Mouse (Mus musculus): ENCODE data around the gene Acin1. TPM values are rescaled to one million over a fixed set of nuclear protein-coding genes. Genes with fewer than 3 reads are reported as not detected.

Gene Acin1
- polyA plus RNA-seq, 1 experiment from 2014 or later = 160 TPM

GRCm38 (mm10) chr14:54664477-54665222, 22.1 kb downstream of the Acin1 start:
- Histone ChIP-seq H3K27ac (ENCODE audit: low read depth, low read length) (no peak overlapping the region), H3K4me1 (replicated peaks; ENCODE audit: control insufficient read depth, insufficient read depth, low read length) (no peaks in the 10 kb centered on the region), H3K36me3 (ENCODE audit: control insufficient read depth, insufficient read depth, low read length) (peaks cover 28% of the 10 kb centered on the region), H3K9me3 (ENCODE audit: control insufficient read depth, low read length) (no peaks in the 10 kb centered on the region), H3K4me2 (ENCODE audit: low read depth, low read length, severe bottlenecking) (no peak overlapping the region), H3K4me3 (ENCODE audit: low read depth, low read length) (no peak overlapping the region), H3K27me3 (ENCODE audit: control insufficient read depth, insufficient read depth, low read length) (no peaks in the 10 kb centered on the region), H3K9ac (ENCODE audit: low read length) (no peak overlapping the region)
- 91% methylated on average over 10 of the region's 10 CpGs for WGBS
- ATAC-seq (replicated peaks; ENCODE audit: low FRiP score) (no peak), DNase-seq (ENCODE audit: low spot score) (no peak)

- Histone ChIP-seq H3K9ac (ENCODE audit: low read length) (no peak overlapping the region), H3K4me3 (ENCODE audit: low read depth, low read length) (no peak overlapping the region), H3K4me2 (ENCODE audit: low read depth, low read length, severe bottlenecking) (no peak overlapping the region), H3K27ac (ENCODE audit: low read depth, low read length) (no peak overlapping the region), H3K36me3 (ENCODE audit: control insufficient read depth, insufficient read depth, low read length) (peaks cover 32% of the 10 kb centered on the region), H3K27me3 (ENCODE audit: control insufficient read depth, insufficient read depth, low read length) (no peaks in the 10 kb centered on the region), H3K9me3 (ENCODE audit: control insufficient read depth, low read length) (no peaks in the 10 kb centered on the region), H3K4me1 (replicated peaks; ENCODE audit: control insufficient read depth, insufficient read depth, low read length) (no peaks in the 10 kb centered on the region)
- no peak for DNase-seq (ENCODE audit: low spot score)
- no peak for ATAC-seq (replicated peaks; ENCODE audit: low FRiP score)
- WGBS = 88% methylated on average over 2 of the region's 2 CpGs
Measured at GRCm38 (mm10) chr14:54660009-54660408, 26.7 kb downstream of the Acin1 start.

- peak; percentile 93 for DNase-seq (ENCODE audit: low spot score)
- peak overlapping the region; percentile 65 for H3K4me2 ChIP-seq (ENCODE audit: low read depth, low read length, severe bottlenecking)
- H3K4me3 ChIP-seq (ENCODE audit: low read depth, low read length) = peak overlapping the region; percentile 75
- under 1% methylated on average over 12 of the region's 12 CpGs for WGBS
- peaks cover 12% of the 10 kb centered on the region for H3K4me1 ChIP-seq (replicated peaks; ENCODE audit: control insufficient read depth, insufficient read depth, low read length)
- H3K9ac ChIP-seq (ENCODE audit: low read length) = peak overlapping the region; percentile 90
- H3K27me3 ChIP-seq (ENCODE audit: control insufficient read depth, insufficient read depth, low read length) = no peaks in the 10 kb centered on the region
- peaks cover 19% of the 10 kb centered on the region for H3K36me3 ChIP-seq (ENCODE audit: control insufficient read depth, insufficient read depth, low read length)
- H3K9me3 ChIP-seq (ENCODE audit: control insufficient read depth, low read length) = no peaks in the 10 kb centered on the region
- ATAC-seq (replicated peaks; ENCODE audit: low FRiP score) = peak; percentile 90
- peak overlapping the region; percentile 81 for H3K27ac ChIP-seq (ENCODE audit: low read depth, low read length)
Measured at GRCm38 (mm10) chr14:54653496-54653895, 33.2 kb downstream of the Acin1 start.

GRCm38 (mm10) chr14:54652787-54653186, 33.9 kb downstream of the Acin1 start:
- Histone ChIP-seq H3K27me3 (ENCODE audit: control insufficient read depth, insufficient read depth, low read length) (no peaks in the 10 kb centered on the region), H3K4me3 (ENCODE audit: low read depth, low read length) (peak overlapping the region; percentile 75), H3K4me2 (ENCODE audit: low read depth, low read length, severe bottlenecking) (peak overlapping the region; percentile 65), H3K9me3 (ENCODE audit: control insufficient read depth, low read length) (no peaks in the 10 kb centered on the region), H3K9ac (ENCODE audit: low read length) (peak overlapping the region; percentile 90), H3K27ac (ENCODE audit: low read depth, low read length) (peak overlapping the region; percentile 81), H3K4me1 (replicated peaks; ENCODE audit: control insufficient read depth, insufficient read depth, low read length) (peaks cover 12% of the 10 kb centered on the region), H3K36me3 (ENCODE audit: control insufficient read depth, insufficient read depth, low read length) (peaks cover 19% of the 10 kb centered on the region)
- WGBS = 0% methylated on average over 7 of the region's 7 CpGs
- DNase-seq (ENCODE audit: low spot score) = no peak
- no peak; the same call in 1 of the 2 replicates for ATAC-seq (replicated peaks; ENCODE audit: low FRiP score)

GRCm38 (mm10) chr14:54651556-54651955, 35.2 kb downstream of the Acin1 start:
- ATAC-seq (replicated peaks; ENCODE audit: low FRiP score) (0 out of 2 replicates have a peak, but pooled peaks have one; percentile 11), DNase-seq (ENCODE audit: low spot score) (no peak)
- Histone ChIP-seq H3K4me2 (ENCODE audit: low read depth, low read length, severe bottlenecking) (0 out of 2 replicates have a peak overlapping the region, but pooled peaks have one; percentile 18), H3K9me3 (ENCODE audit: control insufficient read depth, low read length) (no peaks in the 10 kb centered on the region), H3K36me3 (ENCODE audit: control insufficient read depth, insufficient read depth, low read length) (peaks cover 19% of the 10 kb centered on the region), H3K4me3 (ENCODE audit: low read depth, low read length) (0 out of 2 replicates have a peak overlapping the region, but pooled peaks have one; percentile 0), H3K4me1 (replicated peaks; ENCODE audit: control insufficient read depth, insufficient read depth, low read length) (peaks cover 12% of the 10 kb centered on the region), H3K27ac (ENCODE audit: low read depth, low read length) (0 out of 2 replicates have a peak overlapping the region, but pooled peaks have one; percentile 34), H3K27me3 (ENCODE audit: control insufficient read depth, insufficient read depth, low read length) (no peaks in the 10 kb centered on the region), H3K9ac (ENCODE audit: low read length) (0 out of 2 replicates have a peak overlapping the region, but pooled peaks have one; percentile 16)
- 76% methylated on average over 4 of the region's 4 CpGs for WGBS

GRCm38 (mm10) chr14:54650621-54651454, 35.9 kb downstream of the Acin1 start:
- H3K4me1 ChIP-seq (replicated peaks; ENCODE audit: control insufficient read depth, insufficient read depth, low read length) = peaks cover 12% of the 10 kb centered on the region
- 69% methylated on average over 23 of the region's 23 CpGs for whole genome bisulfite sequencing
- H3K9ac ChIP-seq (ENCODE audit: low read length) = 0 out of 2 replicates have a peak overlapping the region, but pooled peaks have one; percentile 16
- H3K27ac ChIP-seq (ENCODE audit: low read depth, low read length) = 0 out of 2 replicates have a peak overlapping the region, but pooled peaks have one; percentile 34
- ATAC-seq (replicated peaks; ENCODE audit: low FRiP score) = peak; percentile 40; the same call in 1 of the 2 replicates
- H3K9me3 ChIP-seq (ENCODE audit: control insufficient read depth, low read length) = no peaks in the 10 kb centered on the region
- H3K27me3 ChIP-seq (ENCODE audit: control insufficient read depth, insufficient read depth, low read length) = no peaks in the 10 kb centered on the region
- H3K4me2 ChIP-seq (ENCODE audit: low read depth, low read length, severe bottlenecking) = peak overlapping the region; percentile 8; the same call in 1 of the 2 replicates
- peaks cover 25% of the 10 kb centered on the region for H3K36me3 ChIP-seq (ENCODE audit: control insufficient read depth, insufficient read depth, low read length)
- 0 out of 2 replicates have a peak overlapping the region, but pooled peaks have one; percentile 0 for H3K4me3 ChIP-seq (ENCODE audit: low read depth, low read length)
- peak; percentile 88 for DNase-seq (ENCODE audit: low spot score)

GRCm38 (mm10) chr14:54647900-54648299, 38.8 kb downstream of the Acin1 start:
- DNase-seq (ENCODE audit: low spot score) = no peak
- ATAC-seq (replicated peaks; ENCODE audit: low FRiP score) = no peak
- WGBS = 80% methylated on average over 4 of the region's 4 CpGs
- H3K9ac ChIP-seq (ENCODE audit: low read length) = no peak overlapping the region
- no peaks in the 10 kb centered on the region for H3K9me3 ChIP-seq (ENCODE audit: control insufficient read depth, low read length)
- no peaks in the 10 kb centered on the region for H3K27me3 ChIP-seq (ENCODE audit: control insufficient read depth, insufficient read depth, low read length)
- H3K4me3 ChIP-seq (ENCODE audit: low read depth, low read length) = no peak overlapping the region
- H3K27ac ChIP-seq (ENCODE audit: low read depth, low read length) = no peak overlapping the region
- H3K4me1 ChIP-seq (replicated peaks; ENCODE audit: control insufficient read depth, insufficient read depth, low read length) = peaks cover 6% of the 10 kb centered on the region; the same call in 1 of the 2 replicates
- peaks cover 38% of the 10 kb centered on the region for H3K36me3 ChIP-seq (ENCODE audit: control insufficient read depth, insufficient read depth, low read length)
- no peak overlapping the region for H3K4me2 ChIP-seq (ENCODE audit: low read depth, low read length, severe bottlenecking)

GRCm38 (mm10) chr14:54646898-54647636, 39.7 kb downstream of the Acin1 start:
- peaks cover 44% of the 10 kb centered on the region for H3K36me3 ChIP-seq (ENCODE audit: control insufficient read depth, insufficient read depth, low read length)
- H3K4me3 ChIP-seq (ENCODE audit: low read depth, low read length) = no peak overlapping the region
- H3K4me1 ChIP-seq (replicated peaks; ENCODE audit: control insufficient read depth, insufficient read depth, low read length) = peaks cover 2% of the 10 kb centered on the region; the same call in 1 of the 2 replicates
- DNase-seq (ENCODE audit: low spot score) (no peak), ATAC-seq (replicated peaks; ENCODE audit: low FRiP score) (no peak)
- 95% methylated on average over 8 of the region's 8 CpGs for WGBS
- no peaks in the 10 kb centered on the region for H3K27me3 ChIP-seq (ENCODE audit: control insufficient read depth, insufficient read depth, low read length)
- H3K9ac ChIP-seq (ENCODE audit: low read length) = no peak overlapping the region
- H3K4me2 ChIP-seq (ENCODE audit: low read depth, low read length, severe bottlenecking) = no peak overlapping the region
- no peak overlapping the region for H3K27ac ChIP-seq (ENCODE audit: low read depth, low read length)
- no peaks in the 10 kb centered on the region for H3K9me3 ChIP-seq (ENCODE audit: control insufficient read depth, low read length)

All from forebrain, embryonic 11.5 days (tissue).